Mouse (Mus musculus): ENCODE data around the gene Polr2a. TPM values are rescaled to one million over a fixed set of nuclear protein-coding genes. Genes with fewer than 3 reads are reported as not detected.

Gene Polr2a
- total and polyA plus RNA-seq, 3 experiments, result 16.6 to 193 (median 73.9) TPM

DNA sequence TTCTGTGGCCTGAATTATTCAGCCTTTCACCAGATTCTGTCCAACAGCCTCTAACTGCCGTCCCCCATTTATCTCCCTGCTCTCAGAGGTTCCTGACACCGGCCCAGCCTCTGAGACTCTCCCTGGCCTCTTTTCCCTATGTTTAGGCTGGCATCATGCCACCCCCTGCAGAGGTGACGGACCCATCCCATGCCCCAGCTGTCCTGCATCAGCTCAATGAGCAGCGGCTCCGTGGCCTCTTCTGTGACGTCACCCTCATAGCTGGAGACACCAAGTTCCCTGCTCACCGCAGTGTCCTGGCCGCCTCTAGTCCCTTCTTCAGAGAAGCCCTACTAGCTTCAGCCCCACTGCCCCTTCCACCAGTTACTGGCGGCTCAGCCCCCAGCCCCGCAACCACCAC lies 17.3 kb upstream of the Polr2a start:
- Histone ChIP-seq H3K36me3 (ENCODE audit: control insufficient read depth in 1 of 2, insufficient read depth in 2 of 2, low read length in 2 of 2) (no peaks in the 10 kb centered on the region), H3K4me3 (ENCODE audit: control insufficient read depth in 1 of 2, insufficient read depth in 1 of 2, low read depth in 2 of 2, low read length in 2 of 2) (no peak overlapping the region), H3K27ac (ENCODE audit: control insufficient read depth, low read depth, low read length) (no peak overlapping the region), H3K9me3 (replicated peaks; ENCODE audit: insufficient read depth, low read length) (no peaks in the 10 kb centered on the region), H3K79me2 (ENCODE audit: control insufficient read depth, insufficient read depth, low read length, poor library complexity) (no peaks in the 10 kb centered on the region), H3K27me3 (ENCODE audit: control insufficient read depth in 1 of 2, insufficient read depth in 2 of 2, low read length in 2 of 2) (no peaks in the 10 kb centered on the region), H3K9ac (ENCODE audit: control insufficient read depth, low read depth, low read length, poor library complexity, severe bottlenecking) (no peak overlapping the region), H3K4me1 (ENCODE audit: control insufficient read depth in 1 of 2, insufficient read depth in 2 of 2, low read length in 2 of 2) (no peaks in the 10 kb centered on the region)
- TF ChIP-seq NRF1 (IDR thresholded peaks at IDR 0.05; ENCODE audit: insufficient read depth, low read depth, low read length, poor library complexity, severe bottlenecking), result no peak
- no peak for TF ChIP-seq RCOR1 (IDR thresholded peaks at IDR 0.05; ENCODE audit: low read depth, low read length)
- TF ChIP-seq USF2 (IDR thresholded peaks at IDR 0.05; ENCODE audit: borderline replicate concordance in 1 of 2, insufficient read depth in 1 of 2, low read depth in 1 of 2, low read length in 2 of 2), result no peak
- TF ChIP-seq TCF12 (IDR thresholded peaks at IDR 0.05; ENCODE audit: low read depth, low read length), result no peak
- TF ChIP-seq ZC3H11A (IDR thresholded peaks at IDR 0.05; ENCODE audit: low read depth, low read length), result no peak
- TF ChIP-seq ZMIZ1 (IDR thresholded peaks at IDR 0.05; ENCODE audit: low read depth, low read length), result no peak
- TF ChIP-seq CHD2 (IDR thresholded peaks at IDR 0.05; ENCODE audit: low read length), result no peak
- TF ChIP-seq MEF2A (IDR thresholded peaks at IDR 0.05; ENCODE audit: extremely low read depth, insufficient replicate concordance, low read depth, low read length, poor library complexity, severe bottlenecking), result no peak
- TF ChIP-seq GATA1 (IDR thresholded peaks at IDR 0.05; ENCODE audit: low read depth, low read length), result no peak
- TF ChIP-seq CTCF (IDR thresholded peaks at IDR 0.05 in 2 of 3, conservative IDR thresholded peaks at IDR 0.05 in 1 of 3; ENCODE audit: control insufficient read depth in 1 of 3, insufficient read depth in 1 of 3, low read depth in 2 of 3, low read length in 3 of 3, poor library complexity in 1 of 3, severe bottlenecking in 1 of 3), result no peak
- no peak for TF ChIP-seq SIN3A (IDR thresholded peaks at IDR 0.05; ENCODE audit: low read length)
- DNase-seq (ENCODE audit: low read depth, low spot score), result no peak

DNA sequence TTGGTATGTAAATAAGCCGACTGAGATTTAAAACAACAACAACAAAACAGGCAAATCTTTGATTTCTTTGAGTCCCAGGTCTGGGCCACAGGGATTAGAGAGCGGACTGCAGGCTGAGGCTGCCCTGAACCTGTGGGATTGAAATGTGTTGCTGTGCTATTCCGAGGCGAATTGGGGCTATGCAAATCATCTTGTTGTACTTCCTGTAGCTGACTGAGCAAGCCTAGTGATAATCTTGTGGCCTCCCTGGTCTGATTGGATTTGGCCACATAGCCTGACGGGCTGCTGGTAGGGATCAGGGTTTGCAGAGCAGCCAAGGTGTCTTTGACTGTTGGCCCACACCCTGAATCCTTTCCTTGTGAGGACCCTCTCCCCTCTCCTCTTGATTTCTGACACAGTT lies 16.5 kb upstream of the Polr2a start:
- H3K9ac ChIP-seq (ENCODE audit: control insufficient read depth, low read depth, low read length, poor library complexity, severe bottlenecking), result no peak overlapping the region
- DNase-seq (ENCODE audit: low read depth, low spot score), result no peak
- no peaks in the 10 kb centered on the region for H3K9me3 ChIP-seq (replicated peaks; ENCODE audit: insufficient read depth, low read length)
- no peaks in the 10 kb centered on the region for H3K27me3 ChIP-seq (ENCODE audit: control insufficient read depth in 1 of 2, insufficient read depth in 2 of 2, low read length in 2 of 2)
- no peaks in the 10 kb centered on the region for H3K4me1 ChIP-seq (ENCODE audit: control insufficient read depth in 1 of 2, insufficient read depth in 2 of 2, low read length in 2 of 2)
- no peaks in the 10 kb centered on the region for H3K36me3 ChIP-seq (ENCODE audit: control insufficient read depth in 1 of 2, insufficient read depth in 2 of 2, low read length in 2 of 2)
- TF ChIP-seq SIN3A (IDR thresholded peaks at IDR 0.05; ENCODE audit: low read length), result no peak
- TF ChIP-seq E2F4 (IDR thresholded peaks at IDR 0.05; ENCODE audit: borderline replicate concordance, low read depth, low read length), result no peak
- TF ChIP-seq CHD2 (IDR thresholded peaks at IDR 0.05; ENCODE audit: low read length), result no peak
- no peak for TF ChIP-seq USF1 (IDR thresholded peaks at IDR 0.05; ENCODE audit: low read depth, low read length)
- no peak for TF ChIP-seq JUND (IDR thresholded peaks at IDR 0.05; ENCODE audit: low read depth, low read length)
- TF ChIP-seq GATA1 (IDR thresholded peaks at IDR 0.05; ENCODE audit: low read depth, low read length), result no peak
- TF ChIP-seq ETS1 (IDR thresholded peaks at IDR 0.05; ENCODE audit: low read depth, low read length), result no peak
- TF ChIP-seq CHD1 (IDR thresholded peaks at IDR 0.05; ENCODE audit: low read depth, low read length), result no peak
- H3K79me2 ChIP-seq (ENCODE audit: control insufficient read depth, insufficient read depth, low read length, poor library complexity), result no peaks in the 10 kb centered on the region
- no peak overlapping the region for H3K27ac ChIP-seq (ENCODE audit: control insufficient read depth, low read depth, low read length)
- no peak overlapping the region for H3K4me3 ChIP-seq (ENCODE audit: control insufficient read depth in 1 of 2, insufficient read depth in 1 of 2, low read depth in 2 of 2, low read length in 2 of 2)
